Mouse (Mus musculus): ENCODE measurements around the gene Klhl25.
"Not testable (repeated sequence)": the region's sequence is repeated elsewhere in the genome, so short reads cannot be mapped to it uniquely, and the experiment has no call there.

The Klhl25 gene

GRCm38 (mm10) chr7:75845936-75846335, 2.2 kb upstream of the Klhl25 start:
- no peak for DNase-seq (ENCODE audit: low read depth)

DNA sequence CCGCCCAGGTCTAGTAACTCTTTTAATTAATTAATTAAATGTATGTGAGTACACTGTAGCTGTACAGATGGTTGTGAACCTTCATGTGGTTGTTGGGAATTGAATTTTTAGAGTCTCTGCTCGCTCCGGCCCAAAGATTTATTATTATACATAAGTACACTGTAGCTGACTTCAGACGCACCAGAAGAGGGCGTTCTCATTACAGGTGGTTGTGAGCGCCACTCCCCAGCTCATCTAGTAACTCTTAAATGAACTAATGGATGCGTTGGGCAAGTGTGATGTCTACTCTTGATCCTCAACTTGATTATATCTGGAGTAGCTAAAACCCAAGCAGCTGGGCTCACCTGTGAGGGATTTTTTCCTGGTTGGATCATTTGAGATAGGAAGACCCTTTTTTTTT, 1.2 kb upstream of the Klhl25 start:
- DNase-seq (ENCODE audit: low read depth): peak; percentile 62

DNA sequence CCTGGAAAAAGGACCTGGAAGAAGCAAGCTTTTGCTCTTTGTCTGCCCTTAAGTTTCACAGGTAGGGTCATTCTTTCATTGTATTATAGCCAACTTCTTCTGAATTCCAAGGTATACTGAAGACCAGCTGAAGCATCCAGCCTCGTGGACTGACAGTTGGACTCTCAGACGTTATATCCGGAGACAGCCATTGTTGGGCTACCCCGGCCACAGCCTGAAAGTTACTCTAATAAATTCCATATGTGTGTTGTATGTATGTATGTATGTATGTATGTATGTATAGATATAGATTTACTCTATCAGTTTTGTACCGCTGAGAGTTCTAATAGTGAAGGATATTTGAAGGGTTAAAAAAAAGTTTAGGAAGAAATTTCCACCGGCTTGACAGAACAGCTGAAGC, 621 bp upstream of the Klhl25 start:
- DNase-seq (ENCODE audit: low read depth): no peak

DNA sequence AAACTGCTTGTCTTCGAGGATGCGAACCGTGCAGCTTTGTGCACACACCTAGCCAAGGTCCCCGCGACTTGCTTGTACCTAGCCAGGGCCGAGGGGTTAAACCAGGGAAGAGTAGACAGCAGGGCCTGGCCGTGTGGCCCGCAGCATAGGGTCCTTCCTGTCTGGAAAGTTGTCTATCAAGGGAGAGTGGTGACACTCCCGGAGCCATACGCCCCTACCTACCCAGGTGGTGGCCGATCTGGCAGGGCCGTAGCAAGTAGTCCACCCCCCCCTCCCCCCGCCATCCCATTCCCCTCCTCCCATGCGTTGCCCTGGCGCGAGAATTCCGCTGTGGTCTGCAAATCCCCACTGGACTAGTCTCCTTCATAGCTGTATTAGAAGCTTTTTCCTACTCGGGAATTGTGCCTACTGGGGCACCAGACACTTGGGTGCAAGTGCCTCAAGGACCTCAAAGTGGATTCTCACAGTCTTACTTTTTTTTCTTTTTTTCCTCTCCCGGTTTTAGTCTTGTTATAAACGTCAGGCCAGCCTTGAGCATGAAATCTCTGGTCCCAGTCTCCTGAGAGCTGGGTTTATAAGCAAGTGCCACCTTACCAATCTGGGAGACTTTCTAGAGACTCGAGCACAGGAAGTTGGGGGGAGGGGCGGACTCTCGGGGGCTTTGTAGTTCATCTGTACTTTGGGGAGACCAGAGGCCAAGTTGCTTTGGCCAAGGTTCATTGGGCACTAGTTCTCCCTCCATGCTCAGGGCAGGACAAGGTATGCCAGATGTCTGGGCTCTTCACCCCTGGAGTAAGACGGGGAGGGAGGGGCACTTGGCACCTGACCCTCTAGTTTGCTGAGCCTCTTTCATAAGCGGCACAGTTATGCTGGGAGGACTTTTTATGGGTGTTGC, 913 bp downstream of the Klhl25 start:
- DNase-seq (ENCODE audit: low read depth): peak; percentile 76

DNA sequence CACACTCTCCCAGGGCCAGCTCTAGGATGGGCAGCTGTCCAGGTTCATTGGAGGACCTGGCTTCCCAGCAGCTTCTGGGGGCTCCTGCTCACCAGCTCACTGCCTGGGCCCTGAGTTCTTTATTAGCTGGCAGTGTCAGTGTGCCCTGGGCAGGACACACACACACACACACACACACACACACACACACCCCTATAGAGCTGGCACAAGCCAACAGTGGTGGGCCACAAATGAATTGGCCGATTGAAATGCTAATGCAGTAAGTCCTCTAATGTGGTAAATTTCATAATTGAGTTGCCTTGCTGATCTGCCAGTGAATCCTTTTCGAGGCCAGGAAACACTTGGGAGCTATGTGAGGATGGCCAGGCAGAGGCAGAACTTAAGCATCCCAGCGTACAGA, 2.3 kb downstream of the Klhl25 start:
- not testable (repeated sequence) for DNase-seq (ENCODE audit: low read depth)

- no peak for DNase-seq (ENCODE audit: low read depth)
Observed at GRCm38 (mm10) chr7:75851290-75851689, 3.2 kb downstream of the Klhl25 start.

DNA sequence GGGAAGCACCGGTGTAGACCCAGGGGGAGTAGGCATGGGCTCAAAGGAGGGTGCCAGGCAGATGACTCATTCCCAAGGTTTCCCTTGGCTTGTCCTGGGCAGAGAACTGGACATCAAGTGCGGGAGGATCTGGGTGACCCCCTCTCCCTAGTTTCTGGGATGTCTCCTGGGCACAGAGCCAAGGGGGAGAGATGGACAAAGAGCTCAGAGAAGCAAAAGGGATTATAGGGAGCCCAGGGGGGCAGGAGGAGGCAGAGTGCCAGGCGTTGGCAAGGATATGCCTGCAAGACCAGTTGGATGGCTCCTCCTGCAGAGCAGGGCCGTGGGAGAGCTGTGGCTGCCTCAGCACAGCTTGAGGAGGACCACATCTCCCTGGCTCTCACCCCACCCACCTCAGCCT, 4.3 kb downstream of the Klhl25 start:
- no peak for DNase-seq (ENCODE audit: low read depth)

DNA sequence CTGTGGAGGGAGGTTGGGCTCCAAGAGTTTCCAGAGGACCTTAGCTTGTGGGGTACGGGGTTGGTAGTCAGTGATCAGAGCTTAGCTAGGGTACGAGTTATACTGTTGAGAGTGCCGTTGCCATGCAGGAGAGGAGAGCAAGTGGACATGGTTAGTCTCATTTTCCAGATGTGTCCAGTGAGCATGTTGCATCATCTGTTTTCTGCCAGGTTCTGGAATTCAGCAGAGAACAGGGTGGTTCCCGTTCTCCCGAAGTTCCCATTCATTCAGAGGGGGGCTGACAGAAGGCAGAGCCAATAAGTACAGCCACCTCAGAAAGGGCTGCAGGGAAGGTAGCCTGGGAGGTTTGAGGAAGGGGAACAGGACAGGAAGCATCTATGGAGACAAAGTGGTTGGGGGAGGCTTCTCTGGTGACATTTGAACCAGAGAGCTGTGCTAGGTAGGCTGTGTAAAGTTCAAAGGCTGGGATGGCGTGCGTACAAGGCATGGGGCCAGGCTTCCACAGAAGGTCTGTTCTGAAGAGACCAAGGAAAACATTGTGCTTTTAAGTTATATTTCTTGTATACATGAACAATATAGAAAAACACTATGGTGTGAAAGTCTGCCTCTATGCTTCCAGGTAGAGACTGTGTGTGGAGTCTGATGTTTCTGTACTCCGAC, 5.2 kb downstream of the Klhl25 start:
- no peak for DNase-seq (ENCODE audit: low read depth)

DNA sequence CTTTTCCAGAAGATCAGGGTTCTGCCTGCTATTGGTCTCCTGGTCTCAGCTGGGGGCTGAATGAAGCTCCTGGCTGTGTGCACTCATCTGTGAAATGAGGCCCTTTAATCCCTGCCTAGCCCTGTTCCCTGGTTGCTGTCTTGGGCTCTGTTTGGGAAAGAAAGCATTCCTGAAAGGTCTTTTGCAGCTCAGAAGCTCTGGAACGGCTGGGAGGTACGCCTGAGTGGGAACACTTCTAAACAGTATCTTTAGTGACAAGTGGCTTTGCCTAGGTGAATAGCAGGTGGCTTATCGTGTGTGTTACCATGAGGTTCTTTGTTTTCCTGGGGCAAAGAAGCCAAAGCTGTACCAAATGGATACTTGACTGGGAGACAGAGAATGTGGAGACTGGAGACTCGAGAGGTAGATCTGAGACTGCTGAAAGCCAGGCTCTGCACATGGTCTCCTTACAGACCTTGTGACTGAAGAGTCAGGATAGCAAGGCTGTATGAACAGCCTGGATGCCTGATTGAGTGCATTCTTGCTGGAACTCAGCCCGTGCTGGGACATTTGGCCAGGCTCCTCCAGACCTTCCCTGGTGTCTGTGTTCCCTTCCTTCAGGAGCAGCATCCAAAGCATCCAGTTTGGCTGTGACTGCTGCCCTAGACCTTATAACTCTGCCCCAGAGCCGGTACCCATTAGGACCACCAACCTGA, 6.3 kb downstream of the Klhl25 start:
- DNase-seq (ENCODE audit: low read depth): no peak

- peak; percentile 43 for DNase-seq (ENCODE audit: low read depth)
Observed at GRCm38 (mm10) chr7:75855028-75855427, 6.9 kb downstream of the Klhl25 start.

DNA sequence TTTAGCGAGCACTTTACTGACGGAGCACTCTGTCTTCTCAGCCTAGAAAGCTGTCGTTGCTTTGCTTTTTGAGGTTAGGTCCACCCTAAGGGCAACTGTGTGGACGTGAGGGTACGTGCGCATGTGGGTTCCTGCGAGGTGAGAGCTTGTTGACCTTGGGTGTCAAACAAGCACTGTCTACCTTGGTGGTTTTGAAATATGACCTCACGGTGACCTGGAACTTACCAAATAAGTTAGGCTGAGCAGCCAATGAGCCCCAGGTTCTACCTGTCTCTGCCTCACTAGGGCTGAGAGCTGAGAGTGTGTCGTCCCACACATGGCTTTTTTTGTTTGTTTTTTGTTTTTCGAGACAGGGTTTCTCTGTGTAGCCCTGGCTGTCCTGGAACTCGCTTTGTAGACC, 8.1 kb downstream of the Klhl25 start:
- no peak for DNase-seq (ENCODE audit: low read depth)

DNA sequence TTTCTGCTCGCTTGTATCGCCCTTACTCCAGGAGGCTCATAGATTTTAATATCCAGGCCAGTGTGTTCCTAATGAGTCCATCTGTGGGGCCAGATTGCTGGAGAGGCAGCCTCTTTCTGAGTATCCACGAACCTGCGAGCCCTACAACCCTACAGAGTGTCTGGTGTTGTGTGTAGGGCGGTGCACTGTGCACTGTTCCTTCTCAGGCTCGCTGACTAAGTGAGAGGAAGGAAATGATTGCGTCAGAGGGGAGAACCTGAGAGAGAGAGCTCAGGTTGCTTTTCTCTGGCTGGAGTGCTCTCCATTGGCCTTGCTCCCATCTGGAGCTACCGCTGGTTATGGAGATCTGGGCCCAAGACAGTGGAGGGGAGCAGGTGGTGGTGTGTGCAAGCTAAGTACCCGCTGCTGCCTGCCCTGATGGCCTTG, 11.7 kb downstream of the Klhl25 start:
- no peak for DNase-seq (ENCODE audit: low read depth)

DNA sequence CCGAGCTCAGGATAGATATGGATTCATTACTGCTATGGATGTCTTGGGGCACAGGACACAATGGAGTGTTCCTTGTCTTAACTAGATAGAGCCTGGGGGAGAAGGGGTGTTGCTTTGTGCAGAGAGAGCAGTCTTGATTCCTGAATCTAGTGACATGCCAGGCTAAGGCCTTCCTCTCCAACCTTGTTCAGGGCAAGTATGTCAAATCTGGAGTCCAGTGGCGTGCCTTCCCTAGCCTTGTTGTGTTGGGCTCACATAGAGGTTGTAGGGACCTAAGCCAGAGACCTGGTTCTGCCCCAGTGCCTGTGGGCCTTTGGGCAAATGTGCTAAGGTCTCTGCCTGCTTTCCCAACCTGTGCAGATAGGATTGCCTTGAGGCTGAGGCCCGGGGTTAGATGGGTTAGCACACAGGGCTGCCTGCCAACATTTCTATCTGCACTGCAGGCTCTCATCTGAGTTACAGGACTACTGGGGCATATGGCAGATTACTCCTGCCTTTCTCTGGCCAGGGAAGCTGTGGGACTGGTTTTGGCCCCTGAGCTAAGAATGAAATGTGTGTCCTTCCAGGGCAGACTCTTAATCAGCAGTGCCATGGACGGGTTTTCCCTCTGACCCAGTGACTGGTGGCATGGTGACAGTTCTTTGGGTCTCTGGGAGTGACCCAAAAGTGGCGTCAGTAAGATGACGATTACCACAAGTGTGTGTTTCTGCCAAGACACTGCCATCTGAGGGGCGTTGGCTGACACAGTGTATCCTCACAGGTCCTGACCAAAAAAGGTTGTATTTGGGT, 13.7 kb downstream of the Klhl25 start:
- not testable (repeated sequence) for DNase-seq (ENCODE audit: low read depth)

DNA sequence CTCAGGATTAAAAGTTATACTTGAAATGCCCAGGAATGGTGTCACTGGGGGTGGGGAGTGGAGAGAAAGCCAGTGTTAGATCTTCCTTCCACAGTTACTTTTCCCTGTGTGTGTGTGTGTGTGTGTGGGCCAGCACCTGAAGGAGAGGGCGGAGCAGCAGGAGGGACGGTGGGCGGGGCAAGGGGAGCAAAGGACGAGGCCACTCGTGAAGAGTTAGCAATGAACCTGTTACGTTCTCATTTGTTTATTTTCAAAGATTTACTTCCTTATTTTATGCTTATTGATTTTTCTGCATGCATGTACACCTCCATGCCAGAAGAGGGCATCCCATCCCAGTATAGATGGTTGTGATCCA, 14.3 kb downstream of the Klhl25 start:
- not testable (repeated sequence) for DNase-seq (ENCODE audit: low read depth)

- DNase-seq (ENCODE audit: low read depth): not testable (repeated sequence)
Observed at GRCm38 (mm10) chr7:75863248-75863911, 15.3 kb downstream of the Klhl25 start.

GRCm38 (mm10) chr7:75865026-75865425, 16.9 kb downstream of the Klhl25 start:
- DNase-seq (ENCODE audit: low read depth): no peak

DNA sequence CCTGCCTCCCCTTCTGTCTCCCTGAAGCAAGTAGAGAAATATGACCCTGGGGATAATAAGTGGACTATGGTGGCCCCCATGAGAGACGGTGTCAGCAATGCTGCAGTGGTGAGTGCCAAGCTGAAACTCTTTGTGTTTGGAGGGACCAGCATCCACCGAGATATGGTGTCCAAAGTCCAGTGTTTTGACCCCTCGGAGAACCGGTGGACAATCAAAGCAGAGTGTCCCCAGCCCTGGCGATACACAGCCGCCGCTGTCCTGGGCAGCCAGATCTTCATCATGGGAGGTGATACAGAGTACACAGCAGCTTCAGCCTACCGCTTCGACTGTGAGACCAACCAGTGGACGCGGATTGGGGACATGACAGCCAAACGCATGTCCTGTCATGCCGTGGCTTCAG, 18.4 kb downstream of the Klhl25 start:
- no peak for DNase-seq (ENCODE audit: low read depth)

DNA sequence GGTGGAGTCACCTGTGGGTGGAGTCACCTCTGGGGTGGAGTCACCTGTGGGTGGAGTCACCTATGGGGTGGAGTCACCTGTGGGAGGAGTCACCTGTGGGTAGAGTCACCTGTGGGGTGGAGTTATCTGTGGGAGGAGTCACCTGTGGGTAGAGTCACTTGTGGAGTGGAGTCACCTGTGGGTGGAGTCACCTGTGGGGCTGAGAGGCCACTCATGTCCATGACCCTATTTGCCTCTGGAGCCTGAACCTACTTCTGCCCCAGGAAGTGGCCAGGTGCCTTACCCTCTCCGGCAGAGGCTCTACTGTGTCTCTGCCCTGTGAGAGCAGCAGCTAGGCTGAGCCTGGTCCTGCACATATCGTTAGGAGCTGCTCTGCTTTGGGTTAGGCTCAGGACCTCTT, 20.6 kb downstream of the Klhl25 start:
- DNase-seq (ENCODE audit: low read depth): no peak

DNA sequence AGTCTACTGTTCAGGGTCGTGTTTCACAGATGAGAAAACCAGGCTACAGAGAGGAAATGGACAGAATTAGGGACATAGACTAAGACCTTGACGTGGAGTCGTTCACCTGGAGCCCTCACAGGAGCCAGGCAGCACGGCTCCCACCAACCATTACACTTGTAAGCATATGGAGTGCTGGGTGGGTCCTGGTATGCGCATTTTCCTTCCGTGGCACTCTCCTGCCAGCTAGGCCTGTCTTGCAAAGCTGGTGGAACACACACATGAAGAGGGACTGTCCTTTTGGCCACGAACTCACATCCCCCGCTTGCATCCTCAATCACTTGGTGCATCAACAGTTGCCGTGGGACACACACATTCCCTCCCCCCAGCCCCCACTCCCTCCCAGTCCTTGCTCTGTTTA, 22.4 kb downstream of the Klhl25 start:
- DNase-seq (ENCODE audit: low read depth): no peak

GRCm38 (mm10) chr7:75872255-75872654, 24.1 kb downstream of the Klhl25 start:
- DNase-seq (ENCODE audit: low read depth): no peak

GRCm38 (mm10) chr7:75872697-75873096, 24.6 kb downstream of the Klhl25 start:
- no peak for DNase-seq (ENCODE audit: low read depth)

GRCm38 (mm10) chr7:75873216-75873615, 25.1 kb downstream of the Klhl25 start:
- DNase-seq (ENCODE audit: low read depth): no peak
